Mouse (Mus musculus): ENCODE data around the gene Kdsr. TPM values are rescaled to one million over a fixed set of nuclear protein-coding genes. Genes with fewer than 3 reads are reported as not detected.

Kdsr gene
- total and polyA plus RNA-seq, 3 experiments = 3.3 to 6.3 (median 4.7) TPM

DNA sequence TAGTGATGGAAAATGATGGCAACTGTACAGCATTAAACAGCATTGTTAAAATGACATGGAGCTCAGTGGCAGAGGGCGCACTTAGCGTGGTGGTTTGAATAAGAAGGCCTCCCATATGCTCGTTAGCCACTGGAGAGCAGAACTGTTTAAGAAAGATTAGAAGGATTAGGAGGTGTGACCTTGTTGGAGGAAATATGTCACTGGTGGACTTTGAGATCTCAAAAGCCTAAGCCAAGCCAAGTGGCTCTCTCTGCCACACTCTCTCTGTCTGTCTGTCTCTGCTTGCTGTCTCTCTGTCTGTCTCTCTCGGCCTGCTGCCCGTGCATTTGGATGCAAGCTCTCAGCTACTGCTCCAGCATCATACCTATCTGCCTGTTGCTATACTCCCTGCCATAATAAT is 63.1 kb downstream of the Kdsr start:
- TF ChIP-seq MAX (IDR thresholded peaks at IDR 0.05; ENCODE audit: low read length) (no peak), SIN3A (IDR thresholded peaks at IDR 0.05; ENCODE audit: low read length) (no peak), GABPA (IDR thresholded peaks at IDR 0.05; ENCODE audit: insufficient replicate concordance, low read depth, low read length) (no peak), NELFE (IDR thresholded peaks at IDR 0.05; ENCODE audit: low read depth, low read length) (no peak), KAT2A (IDR thresholded peaks at IDR 0.05; ENCODE audit: insufficient replicate concordance, low read length) (no peak), ELF1 (IDR thresholded peaks at IDR 0.05; ENCODE audit: low read depth, low read length) (no peak), SMC3 (IDR thresholded peaks at IDR 0.05; ENCODE audit: low read depth, low read length) (no peak), HCFC1 (IDR thresholded peaks at IDR 0.05; ENCODE audit: low read depth, low read length) (no peak)
- H3K9ac ChIP-seq (ENCODE audit: insufficient read depth, low read depth) = no peak overlapping the region

GRCm38 (mm10) chr1:106695649-106696048 is 63.9 kb downstream of the Kdsr start:
- in situ Hi-C loops (cut with MboI; ENCODE audit: low pct_ligation_motif_present, low pct_unique_long_range_greater_than_20kb, low sequenced_read_pairs) (no loop called here), dilution Hi-C loops (cut with MboI; ENCODE audit: extremely low pct_ligation_motif_present, extremely low pct_unique_long_range_greater_than_20kb, low sequenced_read_pairs) (no loop called here)
- Histone ChIP-seq H3K79me2 (replicated peaks; ENCODE audit: control insufficient read depth, extremely low read depth, insufficient read depth, poor library complexity, severe bottlenecking) (peaks cover 2% of the 10 kb centered on the region; the same call in 1 of the 2 replicates), H3K4me2 (ENCODE audit: insufficient read depth, low read depth, poor library complexity, severe bottlenecking) (peak overlapping the region; percentile 33), H3K9me3 (replicated peaks; ENCODE audit: low read length) (no peaks in the 10 kb centered on the region), H3K36me3 (replicated peaks in 1 of 2; ENCODE audit: control insufficient read depth in 1 of 2, insufficient read depth in 1 of 2, low read length in 1 of 2) (peaks cover 0 to 6% of the 10 kb centered on the region in 2 experiments), H3K4me1 (ENCODE audit: control insufficient read depth in 1 of 2, insufficient read depth in 2 of 2) (peaks cover 18 to 60% of the 10 kb centered on the region in 2 experiments), H3K4me3 (replicated peaks in 1 of 3; ENCODE audit: low read depth in 2 of 3, low read length in 2 of 3, poor library complexity in 1 of 3) (no peak overlapping the region), H3K27me3 (replicated peaks) (no peaks in the 10 kb centered on the region), H3K9ac (ENCODE audit: insufficient read depth, low read depth) (no peak overlapping the region; the same call in 1 of the 2 replicates), H3K27ac (ENCODE audit: insufficient read depth, low read depth) (peak overlapping the region; percentile 63)
- peak; percentile 69 for DNase-seq (ENCODE audit: extremely low read depth)
- TF ChIP-seq USF1 (IDR thresholded peaks at IDR 0.05; ENCODE audit: low read depth, low read length) (no peak), NRF1 (IDR thresholded peaks at IDR 0.05; ENCODE audit: low read depth, low read length) (no peak), TCF12 (IDR thresholded peaks at IDR 0.05; ENCODE audit: low read depth, low read length) (no peak; the same call in 1 of the 2 replicates), MYC (IDR thresholded peaks at IDR 0.05; ENCODE audit: low read depth, low read length) (no peak), PAX5 (IDR thresholded peaks at IDR 0.05; ENCODE audit: low read length) (no peak), BHLHE40 (IDR thresholded peaks at IDR 0.05; ENCODE audit: low read depth, low read length) (no peak), CHD1 (IDR thresholded peaks at IDR 0.05; ENCODE audit: low read depth, low read length) (no peak; the same call in 1 of the 2 replicates), ELF1 (IDR thresholded peaks at IDR 0.05; ENCODE audit: low read depth, low read length) (no peak), USF2 (conservative IDR thresholded peaks at IDR 0.05; ENCODE audit: low read depth, low read length) (no peak), ZC3H11A (IDR thresholded peaks at IDR 0.05; ENCODE audit: low read depth, low read length) (no peak), CHD2 (IDR thresholded peaks at IDR 0.05; ENCODE audit: low read length) (no peak), HCFC1 (IDR thresholded peaks at IDR 0.05; ENCODE audit: low read depth, low read length) (no peak), MAZ (IDR thresholded peaks at IDR 0.05; ENCODE audit: low read depth, low read length) (no peak), UBTF (IDR thresholded peaks at IDR 0.05; ENCODE audit: low read depth, low read length) (no peak), E2F4 (IDR thresholded peaks at IDR 0.05; ENCODE audit: insufficient replicate concordance, low read depth, low read length) (no peak), ZMIZ1 (IDR thresholded peaks at IDR 0.05; ENCODE audit: low read depth, low read length) (no peak), MAFK (IDR thresholded peaks at IDR 0.05; ENCODE audit: insufficient replicate concordance, low read length) (no peak), SIN3A (IDR thresholded peaks at IDR 0.05; ENCODE audit: low read length) (peak; percentile 33; the same call in 1 of the 2 replicates), JUN (IDR thresholded peaks at IDR 0.05; ENCODE audit: insufficient read depth, low read depth, low read length) (no peak), IRF4 (IDR thresholded peaks at IDR 0.05; ENCODE audit: low read depth, low read length) (peak; percentile 71; the same call in 1 of the 2 replicates), GABPA (IDR thresholded peaks at IDR 0.05; ENCODE audit: insufficient replicate concordance, low read depth, low read length) (no peak), NELFE (IDR thresholded peaks at IDR 0.05; ENCODE audit: low read depth, low read length) (no peak), SMC3 (IDR thresholded peaks at IDR 0.05; ENCODE audit: low read depth, low read length) (no peak), POLR2AphosphoS2 (IDR thresholded peaks at IDR 0.05; ENCODE audit: low read depth, low read length) (no peak), KAT2A (IDR thresholded peaks at IDR 0.05; ENCODE audit: insufficient replicate concordance, low read length) (no peak), MAX (IDR thresholded peaks at IDR 0.05; ENCODE audit: low read length) (0 out of 2 replicates have a peak, but pooled peaks have one; percentile 24), RAD21 (IDR thresholded peaks at IDR 0.05; ENCODE audit: low read depth, low read length) (no peak), ZNF384 (IDR thresholded peaks at IDR 0.05; ENCODE audit: low read depth, low read length) (no peak), MEF2A (IDR thresholded peaks at IDR 0.05; ENCODE audit: borderline replicate concordance, low read depth, low read length) (peak; percentile 58; the same call in 1 of the 2 replicates), CTCF (conservative IDR thresholded peaks at IDR 0.05 in 1 of 2, IDR thresholded peaks at IDR 0.05 in 1 of 2; ENCODE audit: low read depth in 2 of 2, low read length in 2 of 2) (no peak), POLR2A (IDR thresholded peaks at IDR 0.05; ENCODE audit: low read depth, low read length) (no peak), EP300 (IDR thresholded peaks at IDR 0.05; ENCODE audit: low read length) (peak; percentile 62; the same call in 1 of the 2 replicates)

More for the DNA sequence above, 63.1 kb downstream of the Kdsr start:
- H3K36me3 ChIP-seq (replicated peaks in 1 of 2; ENCODE audit: control insufficient read depth in 1 of 2, insufficient read depth in 1 of 2, low read length in 1 of 2) = peaks cover 0 to 10% of the 10 kb centered on the region in 2 experiments
- in situ Hi-C loops (cut with MboI; ENCODE audit: low pct_ligation_motif_present, low pct_unique_long_range_greater_than_20kb, low sequenced_read_pairs) (no loop called here), dilution Hi-C loops (cut with MboI; ENCODE audit: extremely low pct_ligation_motif_present, extremely low pct_unique_long_range_greater_than_20kb, low sequenced_read_pairs) (no loop called here)
- H3K27me3 ChIP-seq (replicated peaks) = no peaks in the 10 kb centered on the region
- no peak overlapping the region for H3K27ac ChIP-seq (ENCODE audit: insufficient read depth, low read depth)
- no peak overlapping the region for H3K4me2 ChIP-seq (ENCODE audit: insufficient read depth, low read depth, poor library complexity, severe bottlenecking)
- no peaks in the 10 kb centered on the region for H3K9me3 ChIP-seq (replicated peaks; ENCODE audit: low read length)
- no peak overlapping the region for H3K4me3 ChIP-seq (replicated peaks in 1 of 3; ENCODE audit: low read depth in 2 of 3, low read length in 2 of 3, poor library complexity in 1 of 3)
- DNase-seq (ENCODE audit: extremely low read depth) = no peak
- H3K79me2 ChIP-seq (replicated peaks; ENCODE audit: control insufficient read depth, extremely low read depth, insufficient read depth, poor library complexity, severe bottlenecking) = peaks cover 2% of the 10 kb centered on the region; the same call in 1 of the 2 replicates
- peaks cover 18 to 64% of the 10 kb centered on the region in 2 experiments for H3K4me1 ChIP-seq (ENCODE audit: control insufficient read depth in 1 of 2, insufficient read depth in 2 of 2)

Measured in CH12.LX (cell line).